Mouse (Mus musculus) right cerebral cortex, postnatal 25 days (tissue): ENCODE data around the gene Slc7a14.

ENCODE experiments used
- DNase-seq: peaks from one replicate; pipeline ENCODE4 v3.0.0; 2022

Gene Slc7a14

GRCm38 (mm10) chr3:31260964-31261346, 49.2 kb downstream of the Slc7a14 start:
- DNase-seq: no peak

GRCm38 (mm10) chr3:31260329-31260963, 49.7 kb downstream of the Slc7a14 start:
- no peak for DNase-seq

GRCm38 (mm10) chr3:31259553-31260255, 50.5 kb downstream of the Slc7a14 start:
- DNase-seq: no peak

- DNase-seq: peak; percentile 79
Measured at GRCm38 (mm10) chr3:31254427-31254826, 55.8 kb downstream of the Slc7a14 start.

GRCm38 (mm10) chr3:31253862-31254261, 56.3 kb downstream of the Slc7a14 start:
- no peak for DNase-seq

DNA sequence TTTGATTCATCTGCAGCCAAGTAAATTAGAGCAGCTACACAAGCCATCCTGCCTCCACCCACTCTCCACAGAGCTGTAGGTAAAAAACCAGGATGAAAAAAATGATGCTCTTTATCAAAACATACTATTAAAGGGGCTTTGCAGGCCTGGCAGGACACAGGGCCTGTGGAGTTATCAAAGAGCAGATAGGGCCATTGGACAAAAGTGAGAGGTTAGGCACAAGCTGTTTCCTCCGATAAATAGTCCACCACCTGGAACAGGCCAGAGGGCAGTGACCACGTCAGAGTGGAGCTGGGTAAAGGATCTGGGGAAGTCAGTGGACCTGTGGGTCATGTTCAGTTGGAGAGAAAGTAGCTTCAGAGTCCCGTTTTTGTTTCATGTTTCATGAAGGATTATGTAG, 57.6 kb downstream of the Slc7a14 start:
- DNase-seq: no peak

- DNase-seq: no peak
Measured at GRCm38 (mm10) chr3:31243478-31243877, 66.7 kb downstream of the Slc7a14 start.

DNA sequence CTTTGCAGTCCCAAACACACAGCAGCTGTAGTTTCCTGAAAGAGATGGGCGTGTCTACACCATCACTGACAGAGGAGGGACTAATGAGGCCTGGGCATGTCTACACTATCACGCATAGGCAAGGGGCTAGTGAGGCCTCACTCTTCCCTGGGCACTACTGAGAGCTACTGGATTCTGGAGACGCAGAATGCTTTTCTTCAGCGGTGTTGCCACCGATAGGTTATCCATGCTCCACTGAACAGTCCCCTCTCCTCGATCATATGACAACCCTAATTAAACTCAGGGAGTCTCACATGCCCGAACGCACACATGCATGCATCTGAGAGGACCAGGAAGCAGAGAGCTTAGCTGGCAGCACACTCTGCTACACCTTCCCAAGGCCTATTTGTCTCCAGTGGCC, 69.3 kb downstream of the Slc7a14 start:
- DNase-seq: no peak

DNA sequence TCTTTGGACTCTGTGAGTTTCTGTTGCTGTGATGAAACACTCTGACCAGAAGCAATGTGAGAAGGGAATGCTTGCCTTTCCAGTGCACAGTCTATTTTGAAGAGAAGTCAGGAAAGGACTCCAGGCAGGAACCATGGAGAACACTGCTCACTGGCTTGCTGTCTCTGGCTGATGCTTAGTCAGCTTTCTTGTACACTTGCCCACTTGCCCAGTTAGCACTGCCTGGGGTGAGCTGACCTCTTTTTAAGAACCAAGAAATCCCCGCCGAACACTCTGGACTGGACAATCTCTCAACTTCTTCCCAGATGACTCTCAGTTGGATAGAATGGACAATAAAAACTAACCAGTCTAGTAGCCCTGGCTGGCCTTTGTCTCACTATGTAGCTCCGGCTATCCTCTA, 70.5 kb downstream of the Slc7a14 start:
- DNase-seq: no peak

DNA sequence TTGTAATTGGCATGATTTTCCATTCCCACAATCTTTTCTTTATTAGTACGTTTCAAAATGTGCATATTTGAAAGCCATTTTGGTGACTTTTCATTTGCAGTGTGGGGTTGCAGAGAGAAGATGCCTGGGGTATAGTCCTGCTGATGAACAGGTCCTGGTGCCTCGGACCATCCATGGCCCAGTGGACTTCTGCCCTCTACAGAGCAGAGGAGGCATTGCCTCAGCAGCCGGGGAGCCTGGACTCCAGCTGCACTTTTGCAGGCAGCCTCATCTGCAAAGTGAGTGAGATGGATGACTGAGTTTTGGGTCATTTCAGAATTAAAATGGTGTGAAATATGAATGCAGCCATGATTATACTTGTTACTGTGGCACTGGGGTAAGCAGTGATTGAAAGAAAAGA, 72.2 kb downstream of the Slc7a14 start:
- no peak for DNase-seq

- DNase-seq: no peak
Measured at GRCm38 (mm10) chr3:31236146-31236545, 74.0 kb downstream of the Slc7a14 start.

GRCm38 (mm10) chr3:31234356-31234755, 75.8 kb downstream of the Slc7a14 start:
- DNase-seq: no peak

DNA sequence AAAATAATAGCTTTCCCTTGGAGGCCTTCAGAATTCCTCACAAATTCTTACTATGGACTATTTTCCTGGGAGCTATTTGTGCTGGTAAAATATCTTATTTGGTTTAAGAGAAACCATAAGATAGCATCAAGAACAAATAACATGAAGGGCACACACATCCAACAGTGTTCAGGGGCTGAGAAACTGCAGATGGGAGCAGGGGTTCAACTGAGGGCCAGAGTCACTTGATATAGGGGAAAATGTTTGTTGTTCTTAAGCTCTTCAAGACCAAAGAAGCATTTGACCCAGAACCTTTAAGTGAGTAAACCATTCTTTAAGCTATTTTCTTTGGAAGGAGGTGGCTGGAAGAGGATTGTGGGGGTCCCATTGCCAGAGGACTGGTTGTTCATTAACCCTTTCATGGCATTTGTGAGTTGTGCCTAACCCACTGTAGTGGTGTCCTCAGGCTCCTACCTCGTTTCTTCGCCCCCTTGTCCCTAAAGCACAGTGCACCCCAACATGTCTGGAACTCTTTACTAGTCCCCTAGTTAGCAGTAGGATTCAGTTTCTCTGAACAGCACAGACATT, 76.3 kb downstream of the Slc7a14 start:
- DNase-seq: no peak

DNA sequence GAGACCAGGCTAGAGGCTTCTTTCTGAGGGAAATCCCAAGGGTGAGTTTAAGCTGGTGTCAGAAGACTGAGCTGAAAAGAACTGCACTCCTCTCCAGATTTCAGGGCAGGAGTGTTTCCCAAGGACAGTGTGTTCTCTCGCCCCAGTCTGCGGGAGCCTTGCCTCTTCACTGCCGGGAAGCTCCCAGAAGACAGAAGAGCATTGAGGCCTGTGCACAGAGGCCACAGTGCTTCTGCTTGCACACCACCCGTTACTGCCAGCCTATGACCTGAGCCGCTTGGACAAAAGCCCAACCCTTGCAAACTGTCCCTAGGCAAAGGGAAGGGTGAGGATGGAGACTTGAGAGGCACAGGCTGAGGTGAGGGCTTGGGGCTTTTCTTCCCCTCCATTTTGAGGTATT, 80.9 kb downstream of the Slc7a14 start:
- no peak for DNase-seq

DNA sequence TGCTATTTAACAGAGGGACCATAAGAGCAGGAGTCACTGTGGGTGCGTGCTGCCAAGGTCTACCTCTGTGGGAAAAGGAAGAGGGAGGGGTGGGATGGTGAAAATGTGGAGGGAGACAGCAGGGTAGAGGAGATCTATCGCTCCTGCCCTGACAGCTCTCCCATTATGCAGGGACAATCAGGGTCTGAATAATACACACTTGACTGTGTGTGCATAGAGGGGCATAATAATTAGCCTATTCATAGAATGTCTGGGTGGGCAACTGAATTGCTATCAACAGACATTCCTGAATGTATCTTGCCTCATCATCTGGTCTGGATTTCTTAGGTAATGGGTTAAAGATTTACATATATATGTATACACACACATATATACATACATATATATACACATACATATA, 81.7 kb downstream of the Slc7a14 start:
- no peak for DNase-seq

DNA sequence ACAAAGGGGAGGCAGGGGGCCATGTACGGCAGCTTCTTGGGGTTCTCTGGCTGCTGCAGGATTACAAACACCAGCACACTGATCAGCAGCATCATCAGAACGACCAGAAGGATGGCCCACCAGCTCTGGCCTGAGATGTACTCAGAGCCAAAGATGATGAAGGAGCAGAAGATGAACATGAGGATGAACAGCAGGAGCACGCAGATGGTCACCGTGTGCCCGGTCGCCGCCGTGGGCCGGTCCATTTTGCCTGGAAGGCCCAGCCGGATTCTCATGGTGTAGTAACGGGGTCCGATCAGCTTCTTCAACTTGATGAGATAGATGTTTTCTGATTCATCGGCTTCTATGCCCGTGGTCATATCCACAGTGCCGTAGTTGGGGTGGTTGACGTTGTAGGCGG, 86.6 kb downstream of the Slc7a14 start:
- DNase-seq: no peak

DNA sequence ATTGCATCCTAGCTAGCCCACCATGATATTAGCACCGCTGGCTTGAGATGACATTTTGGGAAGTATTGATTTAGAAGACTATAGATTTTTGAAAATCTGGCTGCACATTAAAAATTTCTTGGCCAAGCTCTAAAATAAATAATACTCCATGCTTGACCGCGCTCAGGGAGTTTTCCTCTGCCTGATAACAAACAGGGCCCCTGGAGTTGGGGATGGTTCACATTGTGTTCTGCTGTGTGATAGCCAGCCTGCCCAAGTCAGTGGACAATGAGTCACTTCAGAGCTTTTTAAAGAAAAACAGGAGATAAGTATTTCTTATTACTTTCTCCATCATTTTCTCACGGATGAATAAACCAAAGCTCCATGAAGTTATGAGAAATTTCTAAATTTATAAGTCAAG, 90.1 kb downstream of the Slc7a14 start:
- DNase-seq: no peak

DNA sequence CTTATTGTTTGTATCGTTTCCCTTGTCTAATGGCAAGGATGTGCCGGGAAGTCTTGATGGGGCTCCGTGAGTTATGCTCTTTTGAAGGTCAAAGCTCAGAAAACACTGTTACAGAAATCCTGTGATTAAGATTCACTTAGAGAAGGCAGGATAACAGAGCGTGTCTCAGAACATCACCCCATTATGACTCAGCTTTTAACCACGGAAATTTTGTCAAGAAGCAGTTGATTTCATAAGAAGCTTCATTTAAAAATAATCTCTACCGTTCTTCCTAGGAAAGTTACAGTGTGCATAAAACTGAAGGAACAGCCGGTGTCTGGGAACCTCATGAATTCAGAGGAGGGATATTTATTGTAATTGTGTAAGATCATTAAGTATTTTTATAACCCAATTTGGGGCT, 90.7 kb downstream of the Slc7a14 start:
- no peak for DNase-seq

DNA sequence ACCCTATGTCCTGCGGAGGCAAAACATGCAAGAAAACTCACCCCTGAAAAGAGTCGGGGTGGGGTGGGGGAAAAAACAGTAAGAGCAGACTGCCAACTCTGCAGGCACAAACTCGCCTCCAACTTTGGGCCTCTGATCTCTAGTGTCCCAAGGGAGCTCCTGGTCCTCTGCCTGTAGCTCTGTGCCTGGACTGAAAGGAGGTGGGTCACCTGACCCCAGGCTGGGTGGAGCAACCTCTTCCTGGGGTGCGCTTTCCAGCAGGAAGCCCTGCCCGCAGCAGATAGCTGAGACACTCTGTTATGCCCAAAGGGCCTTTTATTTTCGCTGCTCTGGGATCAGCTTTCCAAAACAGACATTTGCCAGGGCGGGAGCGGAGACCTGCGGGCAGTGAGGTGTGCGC, 92.7 kb downstream of the Slc7a14 start:
- no peak for DNase-seq

DNA sequence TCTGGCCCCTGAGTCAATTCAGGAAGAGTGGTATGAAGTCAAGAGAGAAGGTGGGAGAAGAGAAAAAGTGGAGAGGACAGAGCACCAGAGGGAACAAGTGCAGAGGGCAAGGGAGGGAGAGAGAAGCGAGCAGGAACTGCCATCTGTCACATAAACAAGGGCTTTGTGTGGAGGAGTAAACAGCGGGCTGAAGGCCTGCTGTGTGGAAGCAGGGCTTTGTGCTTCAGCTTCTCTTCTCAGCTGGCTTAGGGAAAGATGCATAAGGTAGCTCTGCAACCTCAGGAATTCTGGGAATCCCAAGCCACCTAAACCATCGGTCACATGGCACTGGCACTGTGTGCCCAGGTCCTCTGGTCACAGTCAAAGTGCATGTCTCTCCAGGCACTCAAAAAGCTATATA, 96.4 kb downstream of the Slc7a14 start:
- no peak for DNase-seq

GRCm38 (mm10) chr3:31212205-31213038, 97.8 kb downstream of the Slc7a14 start:
- DNase-seq: no peak

DNA sequence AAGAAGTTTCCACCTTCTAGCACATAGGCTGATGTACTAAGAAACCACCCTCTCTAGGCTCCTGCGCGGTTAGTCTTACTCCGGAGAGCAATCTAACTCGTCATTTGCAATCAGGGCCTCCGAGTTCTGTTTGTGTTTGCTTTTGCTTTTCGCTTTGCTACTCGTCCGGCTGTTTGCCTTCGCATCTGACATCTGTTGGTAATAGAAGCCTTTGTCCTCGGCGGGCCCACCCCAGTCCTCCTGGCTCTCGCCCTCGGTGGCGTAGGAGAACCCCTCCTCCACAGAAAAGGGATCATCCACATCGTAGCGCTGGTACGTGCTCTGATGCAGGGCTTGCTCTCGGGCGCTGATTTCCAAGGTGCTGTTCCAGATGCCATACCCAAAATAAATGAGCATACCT, 101.2 kb downstream of the Slc7a14 start:
- no peak for DNase-seq

GRCm38 (mm10) chr3:31208458-31208994, 101.7 kb downstream of the Slc7a14 start:
- no peak for DNase-seq
